Mouse (Mus musculus) layer of hippocampus, adult 6 months (tissue): ENCODE results near the gene Pet2. TPM values are rescaled to one million over a fixed set of nuclear protein-coding genes. Genes with fewer than 3 reads are reported as not detected.

ENCODE experiments used
- long read RNA-seq, 2 experiments: library from polyadenylated mRNA; unstranded; transcript quantifications; one replicate each; pipeline ENCODE4 v2.0.0; 2019 to 2020
- polyA plus RNA-seq: library from polyadenylated mRNA; unstranded; fragments of <200 nt; fragmentation: Nextera tagmentation; gene quantifications from 2 replicates; pipeline ENCODE4 v1.2.3, GENCODE M21; 2021

Gene Pet2
- polyA plus RNA-seq = not detected in 2 replicates
- long read RNA-seq, experiment 1 = 0 reads
- long read RNA-seq, experiment 2 = 0 reads

DNA sequence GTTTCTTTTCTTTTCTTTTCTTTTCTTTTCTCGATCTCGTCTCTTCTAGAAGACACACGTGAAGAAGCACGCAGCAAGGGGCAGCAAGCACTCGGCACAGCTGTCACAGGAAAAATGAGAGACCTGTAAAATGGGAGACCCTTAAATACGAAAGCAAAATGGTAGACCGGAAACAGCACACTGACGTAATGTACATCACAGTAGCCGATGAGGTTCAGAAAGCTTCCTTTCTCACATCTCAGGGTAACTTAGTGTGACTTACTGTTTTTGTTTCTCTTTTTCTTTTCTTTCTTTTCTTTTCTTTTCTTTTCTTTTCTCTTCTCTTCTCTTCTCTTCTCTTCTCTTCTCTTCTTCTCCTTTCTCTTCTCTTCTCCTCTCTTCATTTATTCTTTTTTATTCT is at the start of gene Pet2:
Pet2 (minus strand) TSS at position 101 of the 400 bp plus-strand sequence.

